Comparison of ENCODE assay signal across 18 mouse cellular contexts in the genomic region with DNA sequence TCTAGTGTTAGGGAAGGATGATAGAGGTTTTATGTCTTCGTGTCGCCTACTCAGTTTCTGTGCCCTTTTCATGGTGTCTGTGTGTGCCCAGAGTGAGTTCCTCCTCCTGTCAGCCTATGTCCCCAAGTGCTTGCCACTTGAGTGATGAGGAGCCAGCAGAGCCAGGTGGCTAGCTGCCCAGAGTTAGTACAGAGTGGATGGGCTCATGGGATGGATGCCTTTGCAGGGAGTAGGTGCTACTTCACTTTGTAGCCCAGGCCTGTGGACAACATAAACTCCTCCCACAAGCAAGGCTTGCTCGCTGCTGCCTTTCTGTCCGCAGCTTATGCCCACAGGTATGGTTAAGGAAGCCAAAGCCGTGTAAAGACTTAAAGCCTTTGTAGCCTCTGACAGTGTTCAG.
DNase-seq lines count a peak whose midpoint lies in the region; ATAC-seq and TF ChIP-seq lines count a peak whose summit lies in the region.
"Had no signal": no experiment of that assay in that cellular context is flagged by ENCODE, and none has a peak within 500 bp of the region (broad histone marks: within the 10 kb centered on the region; RNA-seq: fewer than 3 reads in every experiment).

No protein-coding gene starts in this region.

- no peak overlapping the region for H3K27ac ChIP-seq in hindbrain, postnatal 0 days
- H3K27ac ChIP-seq in hindbrain, embryonic 13.5 days, result no peak overlapping the region
- H3K27ac ChIP-seq: forebrain, embryonic 10.5 days; limb, embryonic 12.5 days; liver, embryonic 15.5 days; midbrain, embryonic 10.5 days; neural tube, embryonic 13.5 days; stomach, embryonic 15.5 days had no signal

- peak; percentile 23 for DNase-seq in adrenal gland, postnatal 10 days
- DNase-seq in adrenal gland, postnatal 4 days (ENCODE audit: low spot score in 2 of 2), result no peak
- DNase-seq in hindbrain, postnatal 0 days (ENCODE audit: low spot score), result no peak
- peak; percentile 73 to 81 for DNase-seq in lung, adult 18-20 months
- peak; percentile 43 for DNase-seq in skeletal muscle tissue, adult 2 months (ENCODE audit: low read depth, low spot score)
- no peak for DNase-seq in left cerebral cortex, adult 9 months (ENCODE audit: low spot score in 2 of 2)
- DNase-seq: cerebellum, adult 11 months; kidney, adult 9 months had no signal

- H3K27me3 ChIP-seq in hindbrain, postnatal 0 days (ENCODE audit: insufficient read depth, low read length), result no peaks in the 10 kb centered on the region
- 0 out of 2 replicates have a peak, but pooled peaks cover 3% of the 10 kb centered on the region for H3K27me3 ChIP-seq in hindbrain, embryonic 13.5 days
- H3K27me3 ChIP-seq: CH12.LX; liver, embryonic 15.5 days; neural tube, embryonic 13.5 days; stomach, embryonic 15.5 days had no signal

- 74% methylated on average over 5 of the region's 5 CpGs for WGBS in hindbrain, postnatal 0 days
- 84% methylated on average over 5 of the region's 5 CpGs for WGBS in hindbrain, embryonic 13.5 days

- no peak overlapping the region for H3K4me2 ChIP-seq in hindbrain, postnatal 0 days (ENCODE audit: low read depth, low read length)
- H3K4me2 ChIP-seq in hindbrain, embryonic 13.5 days, result no peak overlapping the region
- H3K4me2 ChIP-seq: limb, embryonic 12.5 days; liver, embryonic 15.5 days; neural tube, embryonic 13.5 days; stomach, embryonic 15.5 days had no signal

- H3K9ac ChIP-seq in hindbrain, postnatal 0 days (replicated peaks; ENCODE audit: low read length), result no peak overlapping the region
- no peak overlapping the region for H3K9ac ChIP-seq in hindbrain, embryonic 13.5 days
- H3K9ac ChIP-seq: limb, embryonic 12.5 days; liver, embryonic 15.5 days; neural tube, embryonic 13.5 days; stomach, embryonic 15.5 days had no signal

- no peak for TF ChIP-seq CTCF in hindbrain, postnatal 0 days (IDR thresholded peaks at IDR 0.05; ENCODE audit: low read depth)

- ATAC-seq in hindbrain, postnatal 0 days, result peak; percentile 21; the same call in 1 of the 2 replicates
- no peak for ATAC-seq in hindbrain, embryonic 13.5 days (ENCODE audit: low FRiP score)
- ATAC-seq in granulocyte monocyte progenitor cell, adult 5-6 weeks (replicated peaks; ENCODE audit: poor library complexity, severe bottlenecking), result no peak
- ATAC-seq: hindbrain, embryonic 16.5 days had no signal

- no peak overlapping the region for H3K4me3 ChIP-seq in hindbrain, postnatal 0 days (ENCODE audit: low read length)
- no peak overlapping the region for H3K4me3 ChIP-seq in hindbrain, embryonic 13.5 days
- H3K4me3 ChIP-seq: forebrain, embryonic 10.5 days; limb, embryonic 12.5 days; liver, embryonic 15.5 days; midbrain, embryonic 10.5 days; neural tube, embryonic 13.5 days; stomach, embryonic 15.5 days had no signal

- no peaks in the 10 kb centered on the region for H3K36me3 ChIP-seq in hindbrain, postnatal 0 days (ENCODE audit: insufficient read depth, low read length)
- no peaks in the 10 kb centered on the region for H3K36me3 ChIP-seq in hindbrain, embryonic 13.5 days
- H3K36me3 ChIP-seq: forebrain, embryonic 10.5 days; limb, embryonic 12.5 days; liver, embryonic 15.5 days; midbrain, embryonic 10.5 days; neural tube, embryonic 13.5 days; stomach, embryonic 15.5 days had no signal

- H3K9me3 ChIP-seq in hindbrain, postnatal 0 days (ENCODE audit: low read length), result no peaks in the 10 kb centered on the region
- no peaks in the 10 kb centered on the region for H3K9me3 ChIP-seq in hindbrain, embryonic 13.5 days
- H3K9me3 ChIP-seq: forebrain, embryonic 10.5 days; limb, embryonic 12.5 days; liver, embryonic 15.5 days; midbrain, embryonic 10.5 days; neural tube, embryonic 13.5 days; stomach, embryonic 15.5 days had no signal

- H3K4me1 ChIP-seq in hindbrain, postnatal 0 days (ENCODE audit: insufficient read depth, low read length), result no peaks in the 10 kb centered on the region; the same call in 1 of the 2 replicates
- H3K4me1 ChIP-seq in hindbrain, embryonic 13.5 days (replicated peaks), result peaks cover 16% of the 10 kb centered on the region; the same call in 1 of the 2 replicates
- H3K4me1 ChIP-seq: forebrain, embryonic 10.5 days; liver, embryonic 15.5 days; midbrain, embryonic 10.5 days; stomach, embryonic 15.5 days had no signal

Comparison
In these comparisons a context has a peak if more than half of its experiments do, and no peak if none do; other contexts are left out.
1. DNase-seq: peak in adrenal gland, postnatal 10 days (single experiment), lung, adult 18-20 months (2 of 2) and skeletal muscle tissue, adult 2 months (single experiment); none in adrenal gland, postnatal 4 days (0 of 2), hindbrain, postnatal 0 days (single experiment) and left cerebral cortex, adult 9 months (0 of 2).